Mouse (Mus musculus): ENCODE measurements around the gene Tmem119. TPM values are rescaled to one million over a fixed set of nuclear protein-coding genes. Genes with fewer than 3 reads are reported as not detected.

Gene Tmem119
- total and polyA plus RNA-seq, 2 experiments from 2014 or later, result 12.4 to 28.4 TPM

- 85% methylated on average over 8 of the region's 8 CpGs for WGBS
- no peak for ATAC-seq (ENCODE audit: insufficient read depth, low read depth)
- Histone ChIP-seq H3K4me3 (ENCODE audit: low read depth, low read length) (no peak overlapping the region), H3K9ac (replicated peaks; ENCODE audit: low read depth, low read length) (no peak overlapping the region), H3K9me3 (replicated peaks; ENCODE audit: control insufficient read depth, low read length) (no peaks in the 10 kb centered on the region), H3K4me2 (ENCODE audit: low read depth, low read length) (no peak overlapping the region), H3K4me1 (ENCODE audit: control insufficient read depth, insufficient read depth) (peaks cover 5% of the 10 kb centered on the region; the same call in 1 of the 2 replicates), H3K27me3 (ENCODE audit: control insufficient read depth, insufficient read depth, low read length) (no peaks in the 10 kb centered on the region), H3K36me3 (replicated peaks; ENCODE audit: control insufficient read depth, insufficient read depth, low read length) (peaks cover 39% of the 10 kb centered on the region), H3K27ac (ENCODE audit: low read depth) (no peak overlapping the region)
- TF ChIP-seq EP300 (IDR thresholded peaks at IDR 0.05; ENCODE audit: low read depth), result no peak
- TF ChIP-seq CTCF (IDR thresholded peaks at IDR 0.05; ENCODE audit: low read depth), result no peak
- DNase-seq (ENCODE audit: low spot score), result no peak
Measured at GRCm38 (mm10) chr5:113776896-113777226, 23.5 kb downstream of the Tmem119 start.

- Histone ChIP-seq H3K4me1 (ENCODE audit: control insufficient read depth, insufficient read depth) (peaks cover 5% of the 10 kb centered on the region; the same call in 1 of the 2 replicates), H3K36me3 (replicated peaks; ENCODE audit: control insufficient read depth, insufficient read depth, low read length) (peaks cover 39% of the 10 kb centered on the region), H3K4me3 (ENCODE audit: low read depth, low read length) (no peak overlapping the region), H3K27ac (ENCODE audit: low read depth) (no peak overlapping the region), H3K4me2 (ENCODE audit: low read depth, low read length) (no peak overlapping the region), H3K9me3 (replicated peaks; ENCODE audit: control insufficient read depth, low read length) (no peaks in the 10 kb centered on the region), H3K27me3 (ENCODE audit: control insufficient read depth, insufficient read depth, low read length) (no peaks in the 10 kb centered on the region), H3K9ac (replicated peaks; ENCODE audit: low read depth, low read length) (no peak overlapping the region)
- 89% methylated on average over 15 of the region's 15 CpGs for WGBS
- DNase-seq (ENCODE audit: low spot score) (no peak), ATAC-seq (ENCODE audit: insufficient read depth, low read depth) (no peak)
- TF ChIP-seq CTCF (IDR thresholded peaks at IDR 0.05; ENCODE audit: low read depth), result no peak
- TF ChIP-seq EP300 (IDR thresholded peaks at IDR 0.05; ENCODE audit: low read depth), result no peak
Measured at GRCm38 (mm10) chr5:113776128-113776895, 24.0 kb downstream of the Tmem119 start.

GRCm38 (mm10) chr5:113775585-113775984 lies 24.7 kb downstream of the Tmem119 start:
- Histone ChIP-seq H3K9me3 (replicated peaks; ENCODE audit: control insufficient read depth, low read length) (no peaks in the 10 kb centered on the region), H3K4me3 (ENCODE audit: low read depth, low read length) (no peak overlapping the region), H3K4me2 (ENCODE audit: low read depth, low read length) (no peak overlapping the region), H3K36me3 (replicated peaks; ENCODE audit: control insufficient read depth, insufficient read depth, low read length) (peaks cover 39% of the 10 kb centered on the region), H3K27me3 (ENCODE audit: control insufficient read depth, insufficient read depth, low read length) (no peaks in the 10 kb centered on the region), H3K27ac (ENCODE audit: low read depth) (no peak overlapping the region), H3K9ac (replicated peaks; ENCODE audit: low read depth, low read length) (no peak overlapping the region), H3K4me1 (ENCODE audit: control insufficient read depth, insufficient read depth) (peaks cover 8% of the 10 kb centered on the region)
- DNase-seq (ENCODE audit: low spot score) (no peak), ATAC-seq (ENCODE audit: insufficient read depth, low read depth) (no peak)
- WGBS, result 89% methylated on average over 10 of the region's 10 CpGs
- no peak for TF ChIP-seq CTCF (IDR thresholded peaks at IDR 0.05; ENCODE audit: low read depth)
- TF ChIP-seq EP300 (IDR thresholded peaks at IDR 0.05; ENCODE audit: low read depth), result no peak

- H3K4me1 ChIP-seq (ENCODE audit: control insufficient read depth, insufficient read depth), result peaks cover 14% of the 10 kb centered on the region
- H3K27me3 ChIP-seq (ENCODE audit: control insufficient read depth, insufficient read depth, low read length), result no peaks in the 10 kb centered on the region
- H3K9me3 ChIP-seq (replicated peaks; ENCODE audit: control insufficient read depth, low read length), result no peaks in the 10 kb centered on the region
- 0 out of 2 replicates have a peak overlapping the region, but pooled peaks have one; percentile 8 for H3K27ac ChIP-seq (ENCODE audit: low read depth)
- peak overlapping the region; percentile 97 for H3K4me2 ChIP-seq (ENCODE audit: low read depth, low read length)
- no peak for ATAC-seq (ENCODE audit: insufficient read depth, low read depth)
- DNase-seq (ENCODE audit: low spot score), result peak; percentile 63
- H3K9ac ChIP-seq (replicated peaks; ENCODE audit: low read depth, low read length), result no peak overlapping the region
- H3K36me3 ChIP-seq (replicated peaks; ENCODE audit: control insufficient read depth, insufficient read depth, low read length), result peaks cover 39% of the 10 kb centered on the region
- TF ChIP-seq EP300 (IDR thresholded peaks at IDR 0.05; ENCODE audit: low read depth) (no peak), CTCF (IDR thresholded peaks at IDR 0.05; ENCODE audit: low read depth) (peak; percentile 92)
- H3K4me3 ChIP-seq (ENCODE audit: low read depth, low read length), result peak overlapping the region; percentile 79
- WGBS, result under 1% methylated on average over 7 of the region's 7 CpGs
Measured at GRCm38 (mm10) chr5:113773664-113774063, 26.7 kb downstream of the Tmem119 start.

GRCm38 (mm10) chr5:113772905-113773519 lies 27.3 kb downstream of the Tmem119 start:
- ATAC-seq (ENCODE audit: insufficient read depth, low read depth) (peak; percentile 19), DNase-seq (ENCODE audit: low spot score) (no peak)
- Histone ChIP-seq H3K27ac (ENCODE audit: low read depth) (peak overlapping the region; percentile 54), H3K27me3 (ENCODE audit: control insufficient read depth, insufficient read depth, low read length) (no peaks in the 10 kb centered on the region), H3K4me1 (ENCODE audit: control insufficient read depth, insufficient read depth) (peaks cover 14% of the 10 kb centered on the region), H3K4me3 (ENCODE audit: low read depth, low read length) (peak overlapping the region; percentile 79), H3K36me3 (replicated peaks; ENCODE audit: control insufficient read depth, insufficient read depth, low read length) (peaks cover 37% of the 10 kb centered on the region), H3K9ac (replicated peaks; ENCODE audit: low read depth, low read length) (peak overlapping the region; percentile 68), H3K9me3 (replicated peaks; ENCODE audit: control insufficient read depth, low read length) (no peaks in the 10 kb centered on the region), H3K4me2 (ENCODE audit: low read depth, low read length) (peak overlapping the region; percentile 97)
- TF ChIP-seq EP300 (IDR thresholded peaks at IDR 0.05; ENCODE audit: low read depth) (no peak), CTCF (IDR thresholded peaks at IDR 0.05; ENCODE audit: low read depth) (no peak)
- WGBS, result under 1% methylated on average over 38 of the region's 38 CpGs
